In the genomic region with DNA sequence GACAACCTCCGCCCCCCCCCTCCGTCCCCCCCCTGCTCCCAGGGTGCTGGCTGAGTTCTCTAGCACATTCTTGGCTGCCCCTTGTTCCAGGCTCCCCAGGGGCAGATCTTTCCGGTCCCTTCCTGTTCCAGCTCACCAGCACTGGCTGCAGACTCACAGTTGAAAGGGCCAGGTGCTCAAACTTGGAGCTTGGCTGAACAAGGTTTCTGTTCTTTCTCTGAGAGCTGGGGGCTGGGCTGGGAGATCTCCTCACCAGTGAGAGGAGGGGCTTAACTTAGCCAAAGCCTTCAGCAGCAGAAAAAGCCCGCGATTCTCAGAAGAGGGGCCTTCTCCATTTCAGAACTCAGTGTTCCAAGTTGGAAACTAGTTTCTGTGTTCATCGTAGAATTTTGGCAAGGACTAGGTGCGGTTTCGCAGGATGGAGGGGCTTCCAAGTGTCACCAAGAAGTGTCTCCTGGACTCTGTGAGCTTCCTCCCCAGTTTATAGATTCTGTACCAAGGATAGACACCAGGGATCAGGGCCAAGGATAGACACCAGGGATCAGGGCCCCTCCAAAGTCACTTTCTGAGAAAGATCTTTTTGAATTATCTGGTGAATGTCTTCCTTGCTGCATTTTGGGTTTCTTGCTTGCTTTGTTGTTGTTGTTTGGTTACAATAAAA, we compare ENCODE assay signal across 8 mouse cellular contexts. TPM values are rescaled to one million over a fixed set of nuclear protein-coding genes. Genes with fewer than 3 reads are reported as not detected.
DNase-seq lines count a peak whose midpoint lies in the region; ATAC-seq and TF ChIP-seq lines count a peak whose summit lies in the region.

No protein-coding gene starts in this region.

- H3K27me3 ChIP-seq in embryonic facial prominence, embryonic 13.5 days = no peaks in the 10 kb centered on the region
- H3K27me3 ChIP-seq in heart, postnatal 0 days (ENCODE audit: control insufficient read depth, insufficient read depth, low read length) = no peaks in the 10 kb centered on the region
- H3K27me3 ChIP-seq in limb, embryonic 11.5 days (ENCODE audit: control insufficient read depth, insufficient read depth, low read length) = no peaks in the 10 kb centered on the region
- H3K27me3 ChIP-seq in splenic B cell, adult 2 months (ENCODE audit: control insufficient read depth, insufficient read depth, low read length, poor library complexity, severe bottlenecking) = no peaks in the 10 kb centered on the region

- H3K4me2 ChIP-seq in embryonic facial prominence, embryonic 13.5 days = peak overlapping the region; percentile 36
- peak overlapping the region; percentile 8 for H3K4me2 ChIP-seq in heart, postnatal 0 days (ENCODE audit: low read depth, low read length)
- 0 out of 2 replicates have a peak overlapping the region, but pooled peaks have one; percentile 10 for H3K4me2 ChIP-seq in limb, embryonic 11.5 days (ENCODE audit: low read depth, severe bottlenecking)

- H3K36me3 ChIP-seq in embryonic facial prominence, embryonic 13.5 days = no peaks in the 10 kb centered on the region
- H3K36me3 ChIP-seq in heart, postnatal 0 days (replicated peaks; ENCODE audit: control insufficient read depth, insufficient read depth, low read length) = no peaks in the 10 kb centered on the region
- no peaks in the 10 kb centered on the region for H3K36me3 ChIP-seq in limb, embryonic 11.5 days (ENCODE audit: control insufficient read depth, insufficient read depth, low read length)
- no peaks in the 10 kb centered on the region for H3K36me3 ChIP-seq in splenic B cell, adult 2 months (ENCODE audit: control insufficient read depth, insufficient read depth, low read length, poor library complexity, severe bottlenecking)

- peak; percentile 57 to 74 for DNase-seq in cerebellum, postnatal 10 days
- DNase-seq in cerebellum, adult 11-12 months = no peak
- peak; percentile 44 for DNase-seq in MEL-GATA-1-ER (ENCODE audit: extremely low read depth, low read depth)
- peak; percentile 64 for DNase-seq in heart, postnatal 0 days (ENCODE audit: low spot score)
- peak; percentile 86 for DNase-seq in limb, embryonic 11.5 days (ENCODE audit: low spot score)
- peak; percentile 31 for DNase-seq in splenic B cell, adult 2 months (ENCODE audit: low read depth, low spot score)

- WGBS in embryonic facial prominence, embryonic 13.5 days = 23% methylated on average over 7 of the region's 8 CpGs
- 20% methylated on average over 8 of the region's 8 CpGs for WGBS in heart, postnatal 0 days
- WGBS in limb, embryonic 11.5 days = 25% methylated on average over 8 of the region's 8 CpGs

- TF ChIP-seq EP300 in heart, postnatal 0 days (IDR thresholded peaks at IDR 0.05; ENCODE audit: low read depth) = no peak

- ATAC-seq in embryonic facial prominence, embryonic 13.5 days (ENCODE audit: insufficient number of reproducible peaks, insufficient read depth, low FRiP score, low TSS enrichment, low read depth) = peak; percentile 90
- peak; percentile 92 for ATAC-seq in heart, postnatal 0 days (ENCODE audit: insufficient read depth, low read depth)
- peak; percentile 90 for ATAC-seq in limb, embryonic 11.5 days (ENCODE audit: insufficient number of reproducible peaks, low FRiP score, low TSS enrichment, low read depth)
- ATAC-seq in frontal cortex, adult (ENCODE audit: low TSS enrichment) = no peak

- peak overlapping the region; percentile 36; the same call in 1 of the 2 replicates for H3K9ac ChIP-seq in embryonic facial prominence, embryonic 13.5 days
- H3K9ac ChIP-seq in heart, postnatal 0 days (replicated peaks; ENCODE audit: low read depth, low read length) = no peak overlapping the region
- peak overlapping the region; percentile 22; the same call in 1 of the 2 replicates for H3K9ac ChIP-seq in limb, embryonic 11.5 days (ENCODE audit: low read length)

- TF ChIP-seq CTCF in heart, postnatal 0 days (IDR thresholded peaks at IDR 0.05; ENCODE audit: low read depth) = no peak

- H3K9me3 ChIP-seq in embryonic facial prominence, embryonic 13.5 days = no peaks in the 10 kb centered on the region
- no peaks in the 10 kb centered on the region for H3K9me3 ChIP-seq in heart, postnatal 0 days (replicated peaks; ENCODE audit: control insufficient read depth, low read length)
- H3K9me3 ChIP-seq in limb, embryonic 11.5 days (ENCODE audit: control insufficient read depth, low read length) = no peaks in the 10 kb centered on the region

- H3K27ac ChIP-seq in embryonic facial prominence, embryonic 13.5 days = peak overlapping the region; percentile 79
- H3K27ac ChIP-seq in heart, postnatal 0 days (ENCODE audit: low read depth) = peak overlapping the region; percentile 52
- peak overlapping the region; percentile 90 for H3K27ac ChIP-seq in limb, embryonic 11.5 days (replicated peaks; ENCODE audit: low read depth, low read length)

- 0 out of 2 replicates have a peak overlapping the region, but pooled peaks have one; percentile 9 for H3K4me3 ChIP-seq in embryonic facial prominence, embryonic 13.5 days
- no peak overlapping the region for H3K4me3 ChIP-seq in heart, postnatal 0 days (ENCODE audit: low read depth, low read length)
- H3K4me3 ChIP-seq in limb, embryonic 11.5 days (ENCODE audit: low read depth, low read length) = no peak overlapping the region

- peaks cover 24% of the 10 kb centered on the region for H3K4me1 ChIP-seq in embryonic facial prominence, embryonic 13.5 days
- H3K4me1 ChIP-seq in heart, postnatal 0 days (ENCODE audit: control insufficient read depth, insufficient read depth) = no peaks in the 10 kb centered on the region
- peaks cover 19% of the 10 kb centered on the region for H3K4me1 ChIP-seq in limb, embryonic 11.5 days (ENCODE audit: control insufficient read depth, insufficient read depth, low read length)

RNA-seq across cellular contexts. Expression of gene Gfpt2, which starts 29.2 kb away (rescaled TPM):
- polyA plus RNA-seq in embryonic facial prominence, embryonic 13.5 days (2015; fragmentation: Nextera tagmentation; extraction: Ambion mirVana) = 27.1 and 35.5 TPM in 2 replicates
- total RNA-seq in heart, postnatal 0 days (2014; rRNA removed; ENCODE audit: low replicate concordance) = 6.1 and 10.8 TPM in 2 replicates
- polyA plus RNA-seq in heart, postnatal 0 days (2015; fragmentation: Nextera tagmentation; extraction: Ambion mirVana) = 8.5 TPM in 2 replicates
- 36.3 and 37.2 TPM in 2 replicates for polyA plus RNA-seq in limb, embryonic 11.5 days (2014; fragmentation: Nextera tagmentation; extraction: Ambion mirVana)

RNA-seq across cellular contexts. Expression of gene Cnot6, which starts 52.2 kb away (rescaled TPM):
- polyA plus RNA-seq in embryonic facial prominence, embryonic 13.5 days (2015; fragmentation: Nextera tagmentation; extraction: Ambion mirVana) = 69.2 and 70.0 TPM in 2 replicates
- 21.4 and 36.6 TPM in 2 replicates for total RNA-seq in heart, postnatal 0 days (2014; rRNA removed; ENCODE audit: low replicate concordance)
- 19.6 and 19.8 TPM in 2 replicates for polyA plus RNA-seq in heart, postnatal 0 days (2015; fragmentation: Nextera tagmentation; extraction: Ambion mirVana)
- 51.5 and 53.9 TPM in 2 replicates for polyA plus RNA-seq in limb, embryonic 11.5 days (2014; fragmentation: Nextera tagmentation; extraction: Ambion mirVana)
